Mouse (Mus musculus): ENCODE measurements around the gene Jsrp1.

Gene Jsrp1

DNA sequence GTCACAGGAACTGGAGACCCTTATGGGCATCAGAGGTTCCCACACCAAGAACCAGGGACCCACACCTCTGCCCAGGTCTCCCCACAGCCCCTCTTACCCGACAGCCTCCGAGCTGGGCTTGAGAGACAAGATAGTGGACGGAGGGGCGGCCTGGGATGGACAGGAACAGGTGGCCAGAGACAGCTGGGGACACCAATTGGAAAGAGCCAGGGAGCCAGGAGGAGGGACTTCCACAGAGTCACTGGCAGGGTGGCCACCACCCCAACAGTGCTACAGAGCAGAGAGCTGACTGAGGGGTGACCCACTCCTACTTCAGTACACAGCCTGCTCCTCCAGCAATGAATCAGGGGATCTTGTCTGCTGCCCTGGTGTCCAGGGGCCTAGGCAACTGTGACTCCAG is at the start of gene Jsrp1:
Jsrp1 (minus strand) TSS at position 133 of the 400 bp plus-strand sequence.
- DNase-seq: no peak

DNA sequence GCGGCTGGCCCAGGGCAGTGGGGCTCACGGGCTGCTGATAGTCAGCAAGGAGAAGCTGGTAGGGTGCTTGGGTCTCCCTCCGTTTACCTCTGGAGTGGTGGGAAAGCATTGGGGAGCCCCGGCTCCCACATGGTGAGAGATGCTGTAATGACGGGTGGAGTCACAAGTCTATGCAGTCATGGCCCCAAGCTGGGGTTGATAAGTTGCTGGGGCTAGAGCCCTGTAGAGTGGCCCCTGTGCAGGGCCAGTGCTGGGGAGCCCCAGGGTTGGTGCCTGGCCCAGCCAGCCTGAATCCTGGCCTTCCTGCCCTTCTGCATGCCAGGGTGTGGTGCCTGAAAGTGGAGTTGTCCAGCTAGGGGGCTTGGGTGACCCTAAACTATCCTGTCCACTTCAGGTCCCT is 49.0 kb upstream of the Jsrp1 start:
- no peak for DNase-seq

DNA sequence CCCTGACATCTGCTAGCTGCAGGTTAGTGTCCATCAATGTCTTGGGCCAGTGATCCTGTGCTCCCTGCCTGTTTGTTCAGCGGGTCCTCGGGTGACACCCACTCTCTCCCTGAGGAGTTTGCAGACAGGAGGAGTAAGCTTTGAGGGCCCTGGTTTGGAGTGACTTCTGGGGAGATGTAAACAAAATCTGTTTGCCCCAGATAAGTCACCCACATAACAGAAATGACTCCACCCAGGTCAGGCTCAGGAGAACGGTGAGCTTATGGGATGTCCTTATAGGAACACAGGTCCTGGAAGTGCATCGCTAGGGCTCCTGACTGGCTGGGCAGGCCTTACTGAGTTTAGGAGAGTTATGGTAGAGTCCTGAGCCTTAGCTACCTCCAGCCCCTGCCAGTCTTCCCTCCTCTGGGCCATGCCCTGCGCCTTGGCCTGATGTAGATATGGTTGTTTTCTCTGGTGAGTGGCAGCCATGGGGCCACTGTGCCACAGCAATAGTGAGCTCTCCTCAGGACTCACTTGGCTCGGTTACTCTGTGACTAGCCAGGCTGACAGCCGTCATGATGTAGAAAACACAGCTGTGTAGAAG is 45.1 kb upstream of the Jsrp1 start:
- DNase-seq: no peak

DNA sequence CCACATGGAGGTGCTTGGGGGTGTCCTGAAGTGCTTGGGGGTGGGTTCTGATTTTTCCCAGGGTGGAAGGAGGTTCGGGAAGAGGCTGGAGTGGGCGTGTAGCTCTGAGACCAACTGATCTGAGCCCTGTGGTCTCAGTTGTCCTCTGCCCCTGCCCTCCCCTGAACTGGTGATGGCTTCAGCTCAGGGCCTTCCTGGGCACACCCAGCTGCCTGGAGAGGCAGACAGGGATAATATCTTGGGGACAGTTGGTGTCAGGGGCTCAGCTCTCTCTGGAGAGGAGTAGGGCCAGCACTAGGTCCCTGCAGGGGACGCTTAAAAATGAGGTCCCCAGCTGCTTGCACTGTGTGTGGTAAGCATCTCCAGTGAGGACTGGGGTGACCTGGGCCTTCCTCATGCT is 44.5 kb upstream of the Jsrp1 start:
- DNase-seq: no peak

DNA sequence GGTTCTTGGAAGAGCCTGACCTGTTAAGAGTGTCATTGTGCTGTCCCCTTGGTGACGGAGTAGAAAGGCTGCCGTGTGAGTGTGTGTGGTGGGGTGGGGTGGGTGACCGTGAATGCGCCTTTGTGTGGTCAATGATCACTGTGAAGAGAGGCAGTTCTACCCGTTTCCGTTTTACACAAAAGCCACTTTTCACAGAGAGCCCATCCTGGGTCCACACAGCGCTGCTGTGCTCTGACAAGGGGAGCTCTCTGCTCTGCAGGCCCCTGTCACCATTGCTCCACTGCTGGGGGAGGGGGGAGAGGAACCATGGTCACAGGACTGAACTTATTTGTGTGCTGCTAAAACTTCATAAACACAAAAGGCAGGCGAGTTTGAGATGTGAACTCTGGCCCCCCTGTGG is 44.1 kb upstream of the Jsrp1 start:
- no peak for DNase-seq

DNA sequence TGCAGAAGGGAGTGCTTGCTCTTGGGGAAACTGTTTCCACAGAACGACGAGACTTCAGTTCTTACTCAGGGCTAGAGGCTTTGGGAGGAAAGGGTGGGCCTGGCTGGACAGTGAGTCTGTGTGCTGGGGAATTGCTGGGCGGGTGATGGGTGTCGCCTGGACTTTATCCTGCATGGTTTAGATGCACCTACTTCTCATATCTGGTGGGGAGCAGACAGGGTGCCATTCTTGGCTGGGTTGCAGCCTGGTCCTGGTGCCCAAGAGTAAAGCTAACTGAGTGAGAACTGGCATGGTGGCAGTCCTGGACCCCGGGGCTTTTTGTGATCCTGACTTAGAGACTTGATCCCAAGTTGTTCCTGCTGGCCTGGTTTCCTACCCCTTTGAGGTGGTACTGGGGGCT is 43.6 kb upstream of the Jsrp1 start:
- DNase-seq: no peak

DNA sequence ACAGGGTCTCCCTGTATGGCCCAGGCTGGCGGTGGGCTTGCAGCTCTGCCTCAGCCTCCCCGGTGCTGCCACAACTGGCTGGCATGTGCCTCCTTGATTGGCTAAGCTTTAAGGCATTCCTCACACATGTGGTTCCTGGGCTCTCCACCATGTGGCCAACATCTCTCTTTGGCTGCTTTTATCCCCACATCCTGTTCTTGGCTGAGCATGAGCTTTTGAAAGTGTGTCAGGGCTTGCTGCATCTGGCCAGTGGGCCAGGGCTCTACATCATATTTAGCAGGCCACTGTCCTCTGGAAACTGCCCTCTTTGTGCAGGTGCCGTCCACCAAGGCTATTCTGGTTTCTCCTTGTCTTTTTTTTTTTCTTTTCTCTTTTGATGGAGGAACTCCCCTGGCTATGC is 43.0 kb upstream of the Jsrp1 start:
- peak; percentile 20 for DNase-seq

DNA sequence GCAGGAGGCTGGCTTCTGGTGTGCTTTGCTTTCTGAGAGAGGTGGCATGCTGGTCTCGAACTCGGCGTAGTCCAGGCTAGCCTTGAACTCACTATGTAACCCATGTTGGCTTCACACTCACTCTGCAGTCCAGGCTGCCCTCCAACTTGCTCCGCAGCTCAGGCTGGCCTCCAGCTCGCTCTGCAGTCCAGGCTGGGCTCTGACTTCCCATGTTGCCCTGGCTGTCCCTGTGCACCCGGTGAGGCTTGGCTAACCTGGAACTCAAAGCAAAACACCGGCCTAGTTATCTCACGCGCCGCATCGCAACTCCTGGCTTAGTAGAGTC is 42.4 kb upstream of the Jsrp1 start:
- DNase-seq: no peak

DNA sequence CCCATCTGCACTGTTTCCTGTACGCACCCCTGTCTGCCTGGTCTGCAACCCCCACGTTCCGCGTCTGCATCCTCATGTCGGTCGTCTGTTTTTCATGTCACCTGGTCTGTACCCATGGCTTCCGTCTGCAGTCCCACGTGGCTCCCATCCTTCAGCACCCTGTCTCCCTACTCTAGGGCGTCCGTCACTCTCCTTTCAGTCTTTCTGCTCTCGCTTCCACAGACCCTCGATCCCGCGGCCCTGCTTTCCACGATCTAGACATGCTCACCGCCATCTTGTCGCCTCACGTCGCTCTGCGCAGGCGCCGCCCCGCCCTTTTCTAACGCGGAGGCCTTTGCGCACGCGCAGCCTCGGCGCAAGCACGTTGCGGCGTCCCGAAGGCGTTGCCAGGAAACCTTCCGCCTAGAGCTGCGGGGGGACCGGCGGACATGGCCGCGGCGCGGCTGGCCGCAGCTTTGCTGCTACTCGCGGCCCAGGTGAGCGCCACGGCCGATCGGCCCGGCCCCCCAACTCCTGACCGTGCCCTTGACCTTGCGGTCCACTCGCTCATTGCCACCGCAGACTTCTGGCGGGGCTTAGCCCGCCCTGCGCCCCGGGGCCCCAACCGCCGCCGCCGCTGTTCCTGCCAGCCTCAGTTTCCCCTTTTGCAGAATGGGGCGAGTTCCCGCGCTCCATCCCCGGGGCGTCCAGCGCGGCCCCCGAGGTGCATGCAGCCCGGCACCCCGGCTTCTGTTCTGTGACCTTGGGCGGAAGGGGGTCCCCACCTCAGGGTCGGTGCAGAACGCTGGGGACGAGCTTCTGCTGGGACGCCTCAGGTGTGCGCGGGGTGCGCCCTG is 41.8 kb upstream of the Jsrp1 start, which contains the start of the genes Lsm7 and Sppl2b:
Lsm7 (minus strand) TSS at position 297 of the 836 bp plus-strand sequence.
Sppl2b (plus strand) TSS at position 363 of the 836 bp plus-strand sequence.
- DNase-seq: peak; percentile 98

DNA sequence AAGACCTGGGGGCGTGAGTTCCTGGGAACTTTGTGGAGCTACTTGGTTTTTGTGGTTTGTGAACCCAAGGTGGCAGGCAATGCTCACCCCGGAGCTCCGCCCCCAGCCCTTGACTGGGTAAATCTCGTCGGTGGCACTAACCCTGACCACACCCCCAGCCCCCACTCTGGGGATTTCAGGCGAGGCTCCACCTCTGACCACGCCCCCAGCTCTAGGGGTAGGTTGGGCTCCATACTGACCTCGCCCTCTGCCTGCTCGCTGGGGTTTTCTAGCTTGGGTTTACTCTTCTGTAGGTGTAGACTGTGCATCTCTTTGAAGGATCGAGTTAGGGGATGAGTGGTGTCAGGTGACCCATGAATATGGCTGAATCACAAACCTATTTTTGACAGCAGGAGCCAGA is 35.3 kb upstream of the Jsrp1 start:
- DNase-seq: peak; percentile 82

DNA sequence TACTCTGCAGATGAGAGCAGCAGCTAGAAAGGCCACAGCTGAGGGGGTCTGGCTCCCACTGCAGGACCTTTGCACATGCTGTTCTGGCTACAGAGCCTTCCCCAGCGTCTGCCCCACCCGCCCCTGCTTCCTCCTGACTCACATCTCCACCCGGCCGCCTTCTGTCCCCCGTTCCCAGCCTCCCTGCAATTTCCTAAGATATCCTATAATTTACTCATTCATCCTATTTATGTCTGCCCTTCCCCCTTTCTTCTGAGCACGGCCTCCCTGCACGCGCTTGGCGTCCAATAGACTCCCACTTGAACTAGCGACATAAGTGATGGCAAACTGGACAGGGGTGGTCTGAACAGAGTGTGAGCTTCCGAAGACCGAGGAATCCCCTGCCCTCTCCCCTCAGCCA is 32.4 kb upstream of the Jsrp1 start:
- DNase-seq: no peak

DNA sequence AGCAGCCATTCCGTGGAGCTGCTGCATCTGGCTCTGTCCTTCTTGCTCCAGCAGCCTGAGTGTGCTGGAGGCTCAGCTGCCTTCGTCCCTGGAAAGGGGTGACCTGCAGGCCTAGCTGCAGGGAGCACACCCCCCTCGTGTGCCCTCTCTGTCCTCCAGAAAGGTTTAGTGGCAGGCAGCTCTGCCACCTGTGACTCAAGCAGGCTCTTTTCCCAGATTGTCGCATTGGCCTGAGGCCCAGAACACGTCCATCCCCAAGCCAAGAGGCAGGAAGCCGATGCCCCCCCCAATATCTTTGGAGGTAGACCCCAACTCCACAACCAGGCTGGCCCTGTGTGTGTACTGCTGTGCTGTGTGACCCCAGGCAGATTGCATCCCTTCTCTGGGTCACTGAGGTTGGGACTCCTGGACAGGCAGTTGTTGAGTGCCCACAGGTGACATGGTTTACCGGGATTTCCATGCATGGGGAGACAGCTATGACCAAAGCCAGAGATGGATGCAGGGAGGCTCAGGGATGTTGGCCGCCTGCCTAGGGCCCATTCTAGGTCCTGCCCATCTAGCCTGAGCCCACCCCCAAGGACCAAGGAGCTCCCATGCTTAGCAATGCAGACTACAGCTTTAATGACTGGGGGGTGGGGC is 31.9 kb upstream of the Jsrp1 start:
- DNase-seq: no peak

DNA sequence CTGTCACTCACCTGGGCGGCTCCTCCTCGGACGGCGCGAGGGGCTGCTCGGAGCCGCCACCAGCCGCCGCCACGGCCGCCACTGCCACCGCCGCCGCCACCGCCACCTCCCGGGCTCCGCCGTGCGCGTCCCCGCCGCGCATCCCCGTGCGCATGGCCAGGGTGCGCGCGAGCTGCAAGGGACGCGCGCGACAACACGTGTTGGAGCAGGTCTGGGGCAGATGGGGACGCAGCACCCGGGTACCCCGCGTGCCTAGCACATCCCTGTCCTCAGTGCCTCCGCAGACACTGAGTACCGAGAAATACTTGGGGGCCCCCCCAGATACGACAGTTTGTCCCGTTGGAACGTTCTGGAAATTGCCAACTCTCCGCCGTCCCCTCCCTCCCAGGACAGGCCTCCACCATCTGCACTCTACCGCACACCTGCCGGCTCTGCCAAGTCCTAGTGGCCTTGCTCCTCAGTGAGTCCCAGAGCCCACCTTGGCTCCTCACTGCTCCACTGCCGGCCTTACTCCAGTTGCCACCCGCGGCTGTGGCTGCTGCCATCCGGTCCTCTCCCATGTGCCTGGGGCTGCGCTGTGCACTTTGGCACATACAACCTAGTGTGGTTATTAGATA is 30.7 kb upstream of the Jsrp1 start, which contains the start of gene Lingo3:
Lingo3 (minus strand) TSS at position 109 of the 617 bp plus-strand sequence.
- no peak for DNase-seq

DNA sequence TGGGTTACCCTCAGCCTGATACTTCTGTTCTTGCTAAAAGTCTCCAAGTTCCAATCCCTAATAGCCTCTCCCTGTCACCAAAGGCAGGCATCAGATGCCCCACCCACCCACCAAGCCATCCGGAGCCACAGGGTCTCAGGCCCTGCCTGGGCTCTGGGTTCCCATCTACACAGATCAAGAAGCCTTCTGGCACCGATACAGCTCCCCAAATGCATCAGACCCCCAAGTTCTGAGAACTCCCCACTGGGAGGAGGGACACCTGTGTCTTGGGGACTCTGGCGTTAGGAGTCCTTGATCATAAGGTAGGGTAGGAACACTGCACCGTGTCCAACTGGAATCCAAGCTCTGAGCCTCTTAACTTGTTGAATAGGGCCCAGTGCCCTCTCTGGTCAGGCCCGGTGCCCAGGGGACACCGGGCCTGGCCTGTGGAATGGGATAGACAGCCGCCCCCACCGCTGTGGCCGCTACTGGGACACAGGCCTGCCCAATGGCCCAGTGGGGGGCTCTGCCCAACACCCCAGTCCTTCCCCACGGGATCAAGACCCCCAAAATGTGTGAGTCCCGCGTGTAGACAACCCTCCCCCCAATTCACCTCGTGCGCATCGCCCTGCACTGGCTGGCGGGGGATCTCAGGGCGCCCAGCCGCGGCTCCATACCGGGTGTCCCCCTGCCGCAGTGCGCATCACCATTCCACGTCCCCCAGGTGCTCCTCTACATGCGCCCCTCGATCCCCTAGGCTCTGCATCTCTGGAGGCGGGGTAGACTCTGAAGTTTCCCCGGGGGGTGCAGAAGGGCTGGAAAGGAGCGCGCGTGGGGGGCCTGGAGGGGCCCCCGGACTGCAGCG is 30.0 kb upstream of the Jsrp1 start:
- no peak for DNase-seq

DNA sequence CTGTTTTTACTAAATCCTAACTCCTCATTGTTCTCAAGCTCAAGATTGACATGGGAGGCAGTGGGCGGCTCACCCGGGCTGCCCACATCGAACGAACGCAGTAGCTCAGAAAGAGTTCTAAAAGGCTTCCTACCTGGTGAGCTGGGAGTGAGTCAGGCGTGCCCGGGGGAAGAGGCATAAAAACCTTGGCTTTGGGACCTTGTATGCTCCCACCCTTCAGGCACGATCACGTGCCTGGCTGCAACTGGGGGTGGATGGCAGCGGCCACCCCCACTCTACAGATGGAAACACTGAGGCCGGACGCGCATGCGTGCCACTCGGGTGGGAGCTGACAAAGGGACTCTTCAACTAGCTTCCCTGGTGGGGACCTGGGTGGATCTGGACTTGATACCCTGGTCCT is 29.0 kb upstream of the Jsrp1 start:
- DNase-seq: no peak

DNA sequence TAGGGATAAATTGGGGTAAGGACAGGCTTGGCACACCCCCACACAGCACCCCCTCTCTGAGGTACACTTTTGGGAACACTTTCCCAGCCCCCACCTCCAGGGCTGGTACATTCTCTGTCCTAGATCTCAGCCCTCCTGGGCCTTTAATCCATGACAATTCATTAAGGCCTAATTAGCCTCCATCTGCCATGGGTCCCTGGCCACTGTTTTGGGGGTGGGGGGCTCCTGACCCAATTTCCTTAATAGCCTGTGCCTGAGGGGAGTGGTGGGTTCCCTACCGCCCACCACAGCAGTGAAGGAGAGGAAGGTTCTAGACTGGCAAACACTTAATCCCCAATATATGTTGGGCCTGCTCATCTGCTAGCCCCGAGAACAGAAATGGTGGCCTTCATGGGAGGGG is 28.4 kb upstream of the Jsrp1 start:
- DNase-seq: no peak

DNA sequence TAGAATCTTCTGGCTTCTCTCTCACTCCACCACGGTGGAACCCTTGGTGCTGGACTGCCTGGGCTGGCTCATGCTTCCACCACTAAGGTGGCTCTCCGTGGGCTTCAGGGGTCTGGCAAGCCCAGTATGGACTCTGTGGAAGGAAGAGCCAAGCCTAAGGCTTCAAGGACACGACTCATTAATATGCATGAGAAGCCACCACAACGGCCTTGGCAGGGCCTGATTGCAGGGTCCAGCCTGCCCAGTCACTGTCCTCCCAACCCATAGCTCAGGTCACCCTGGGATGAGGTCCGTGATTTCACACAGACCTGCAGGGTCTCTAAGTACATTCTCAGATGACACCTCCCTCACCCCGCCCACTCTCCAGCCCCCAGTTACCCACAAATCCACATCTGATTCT is 26.6 kb upstream of the Jsrp1 start:
- no peak for DNase-seq

DNA sequence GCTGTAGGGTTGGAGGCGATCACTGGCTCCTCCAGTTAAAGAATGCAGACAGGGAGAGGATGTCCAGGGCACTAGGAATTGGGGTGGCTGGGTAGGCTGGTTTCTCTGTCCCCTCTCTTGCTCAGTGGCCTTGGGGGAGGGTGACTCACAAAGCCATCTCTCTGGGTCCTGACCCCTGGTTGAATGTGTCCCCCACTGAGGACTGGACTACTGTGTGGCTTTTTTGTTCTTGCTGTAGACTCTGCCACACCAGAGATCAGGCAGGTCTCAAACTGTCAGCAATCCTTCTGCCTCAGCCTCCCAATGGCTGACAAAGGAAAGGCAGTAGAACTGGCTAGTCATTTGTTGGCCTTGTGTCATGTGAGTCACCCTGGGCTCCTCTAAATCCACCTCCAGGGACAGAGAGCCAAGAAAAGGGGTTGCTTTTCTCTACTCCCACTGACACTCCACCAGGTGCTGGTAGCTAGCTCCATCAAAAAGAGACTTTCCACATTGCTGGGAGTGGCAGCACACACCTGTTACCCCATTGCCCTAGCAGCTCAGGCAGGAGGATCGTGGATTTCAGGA is 25.1 kb upstream of the Jsrp1 start:
- no peak for DNase-seq

DNA sequence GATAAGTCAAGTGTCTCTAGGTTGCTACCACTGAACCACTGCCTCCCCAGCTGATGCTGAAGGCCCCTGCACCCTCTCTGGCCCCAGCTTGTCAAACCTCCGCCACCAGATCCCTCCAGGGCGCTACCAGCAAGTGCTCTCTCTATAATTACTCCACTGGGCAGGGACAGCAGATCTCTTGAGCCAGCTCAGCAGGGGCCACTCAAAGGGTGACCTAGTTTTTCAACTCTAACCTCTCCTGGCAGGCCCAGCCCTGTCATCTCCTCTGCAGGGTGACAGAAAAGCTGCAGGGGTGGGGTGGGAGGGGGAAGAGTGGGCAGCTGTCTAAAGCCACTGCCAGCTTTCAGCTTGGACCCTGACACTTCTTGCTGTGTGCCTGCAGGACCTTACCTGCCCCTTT is 24.5 kb upstream of the Jsrp1 start:
- no peak for DNase-seq

DNA sequence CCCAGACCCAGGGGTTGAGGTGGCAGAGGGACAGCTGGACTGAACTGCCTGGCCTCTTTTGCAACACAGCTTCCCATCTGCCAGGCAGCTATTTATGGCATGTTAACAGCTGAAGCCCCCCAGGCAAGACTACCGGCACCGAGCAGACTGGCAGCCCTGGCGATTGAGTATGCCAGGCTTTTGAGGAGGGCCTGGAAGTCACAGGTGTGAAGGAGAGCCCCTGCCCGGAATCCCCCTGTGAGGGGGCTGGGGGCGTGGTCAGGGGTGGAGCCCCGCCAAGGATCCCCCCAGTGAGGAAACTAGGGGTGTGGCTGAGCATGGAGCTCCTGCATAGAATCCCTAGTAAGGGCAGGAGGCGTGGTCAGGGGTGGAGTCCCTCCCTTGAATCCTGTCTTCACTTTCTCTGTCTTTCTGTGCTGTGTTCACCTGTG is 23.7 kb upstream of the Jsrp1 start:
- no peak for DNase-seq

DNA sequence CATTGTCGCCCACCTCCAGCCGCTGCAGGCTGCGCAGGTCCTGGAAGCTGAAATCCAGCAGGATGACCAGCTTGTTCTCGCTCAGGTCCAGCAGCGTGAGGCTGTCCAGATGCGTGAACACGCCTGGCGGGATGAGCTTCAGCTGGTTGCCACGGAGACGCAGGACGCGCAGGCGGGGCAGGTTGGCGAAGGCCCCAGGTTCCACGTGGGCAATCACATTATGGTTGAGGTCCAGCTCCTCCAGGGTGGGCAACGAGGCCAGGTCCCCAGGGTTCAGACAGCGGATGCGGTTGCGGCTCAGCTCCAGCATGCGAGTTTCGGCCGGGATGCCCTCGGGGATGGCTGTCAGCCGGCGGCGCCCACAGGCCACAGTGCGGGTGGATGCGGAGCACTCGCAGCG is 22.3 kb upstream of the Jsrp1 start:
- no peak for DNase-seq

DNA sequence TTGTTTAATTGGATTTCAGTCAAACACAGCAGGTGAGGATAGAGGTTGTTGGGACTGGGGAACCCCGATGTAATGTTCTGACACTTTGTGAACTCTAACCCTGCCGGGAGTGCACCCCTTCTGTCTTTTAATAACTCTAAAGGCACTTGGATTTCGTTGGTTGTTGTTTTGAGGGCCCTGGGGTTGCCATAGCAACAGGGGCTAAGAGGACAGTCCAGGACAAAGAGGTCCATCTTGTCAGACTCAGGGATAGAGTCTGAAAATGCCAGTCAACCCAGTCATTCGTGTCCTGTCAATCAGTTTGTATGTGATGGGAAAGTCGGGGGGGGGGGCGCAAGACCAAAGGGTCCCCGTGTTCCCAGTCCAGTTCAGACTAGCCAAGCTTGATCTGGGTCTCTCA is 19.5 kb upstream of the Jsrp1 start:
- no peak for DNase-seq
